In the genomic region with DNA sequence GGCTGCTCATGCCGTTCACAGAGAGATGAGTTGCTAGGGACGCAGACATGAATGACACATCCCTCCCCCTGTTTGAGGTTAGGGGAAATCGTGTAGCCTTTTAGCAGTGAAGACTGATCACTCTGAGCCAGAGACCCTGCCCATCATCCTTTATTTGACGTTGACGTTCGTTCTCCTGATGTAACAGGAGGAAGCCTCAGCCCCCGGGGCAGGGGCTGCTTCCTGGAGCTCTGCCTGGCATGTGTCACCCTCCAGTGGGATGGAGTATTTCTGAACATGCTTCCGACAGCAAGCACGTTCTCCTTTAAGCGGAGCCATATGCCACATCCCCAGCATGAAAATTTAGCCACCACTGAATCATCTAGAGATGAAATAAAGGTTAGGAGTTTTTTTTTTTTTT, we compare ENCODE assay signal across 14 mouse cellular contexts.
DNase-seq lines count a peak whose midpoint lies in the region; ATAC-seq lines count a peak whose summit lies in the region.
"Had no signal": no experiment of that assay in that cellular context is flagged by ENCODE, and none has a peak within 500 bp of the region (broad histone marks: within the 10 kb centered on the region; RNA-seq: fewer than 3 reads in every experiment).

No protein-coding gene starts in this region.

- no peaks in the 10 kb centered on the region for H3K9me3 ChIP-seq in forebrain, embryonic 13.5 days (replicated peaks)
- H3K9me3 ChIP-seq in forebrain, embryonic 10.5 days = no peaks in the 10 kb centered on the region
- H3K9me3 ChIP-seq in embryonic facial prominence, embryonic 14.5 days (ENCODE audit: control insufficient read depth, low read length) = no peaks in the 10 kb centered on the region
- no peaks in the 10 kb centered on the region for H3K9me3 ChIP-seq in liver, embryonic 12.5 days (replicated peaks)
- H3K9me3 ChIP-seq: midbrain, embryonic 12.5 days; stomach, embryonic 15.5 days had no signal

- no peaks in the 10 kb centered on the region for H3K36me3 ChIP-seq in forebrain, embryonic 13.5 days (ENCODE audit: poor library complexity, severe bottlenecking)
- H3K36me3 ChIP-seq in forebrain, embryonic 10.5 days (replicated peaks) = no peaks in the 10 kb centered on the region
- no peaks in the 10 kb centered on the region for H3K36me3 ChIP-seq in embryonic facial prominence, embryonic 14.5 days (ENCODE audit: control insufficient read depth, insufficient read depth, low read length)
- H3K36me3 ChIP-seq in liver, embryonic 12.5 days = no peaks in the 10 kb centered on the region
- H3K36me3 ChIP-seq: midbrain, embryonic 12.5 days; stomach, embryonic 15.5 days had no signal

- H3K4me3 ChIP-seq in forebrain, embryonic 13.5 days = no peak overlapping the region
- no peak overlapping the region for H3K4me3 ChIP-seq in forebrain, embryonic 10.5 days
- no peak overlapping the region for H3K4me3 ChIP-seq in embryonic facial prominence, embryonic 14.5 days (ENCODE audit: low read depth, low read length)
- H3K4me3 ChIP-seq in liver, embryonic 12.5 days = no peak overlapping the region
- H3K4me3 ChIP-seq: gastrocnemius, adult 2 months; midbrain, embryonic 12.5 days; stomach, embryonic 15.5 days had no signal

- DNase-seq in forebrain, embryonic 10.5 days (ENCODE audit: extremely low spot score, low spot score) = no peak
- peak; percentile 41 for DNase-seq in embryonic facial prominence, embryonic 14.5 days (ENCODE audit: low spot score)
- peak; percentile 37 to 59 for DNase-seq in layer of hippocampus, adult 18-20 months (ENCODE audit: low spot score in 2 of 2)
- peak; percentile 8 for DNase-seq in mesoderm, embryonic 11.5 days (ENCODE audit: low read depth, low spot score)
- no peak for DNase-seq in spleen, postnatal 14 days (ENCODE audit: low spot score in 2 of 2)
- DNase-seq in yolk sac, embryonic 10.5 days (ENCODE audit: low spot score) = no peak
- DNase-seq: adrenal gland, adult 8-10 months; cerebellum, adult 9-11 months; gastrocnemius, adult 2 months; kidney, postnatal 25 days had no signal

- WGBS in forebrain, embryonic 13.5 days = 60% methylated on average over 10 of the region's 10 CpGs
- 57% methylated on average over 10 of the region's 10 CpGs for WGBS in forebrain, embryonic 10.5 days
- 19% methylated on average over 10 of the region's 10 CpGs for WGBS in embryonic facial prominence, embryonic 14.5 days
- 53% methylated on average over 10 of the region's 10 CpGs for WGBS in liver, embryonic 12.5 days (ENCODE audit: insufficient replicate concordance)

- no peak overlapping the region for H3K27ac ChIP-seq in forebrain, embryonic 13.5 days
- H3K27ac ChIP-seq in forebrain, embryonic 10.5 days = no peak overlapping the region
- H3K27ac ChIP-seq in embryonic facial prominence, embryonic 14.5 days (replicated peaks; ENCODE audit: low read depth, low read length) = no peak overlapping the region
- no peak overlapping the region for H3K27ac ChIP-seq in liver, embryonic 12.5 days
- H3K27ac ChIP-seq: gastrocnemius, adult 2 months; midbrain, embryonic 12.5 days; stomach, embryonic 15.5 days had no signal

- no peak overlapping the region for H3K9ac ChIP-seq in forebrain, embryonic 13.5 days
- no peak overlapping the region for H3K9ac ChIP-seq in embryonic facial prominence, embryonic 14.5 days (ENCODE audit: low read depth, low read length)
- H3K9ac ChIP-seq in liver, embryonic 12.5 days = no peak overlapping the region
- H3K9ac ChIP-seq: midbrain, embryonic 12.5 days; stomach, embryonic 15.5 days had no signal

- peak; percentile 41; the same call in 1 of the 2 replicates for ATAC-seq in forebrain, embryonic 13.5 days
- no peak for ATAC-seq in embryonic facial prominence, embryonic 14.5 days (ENCODE audit: low read depth)
- no peak for ATAC-seq in liver, embryonic 12.5 days

- H3K4me2 ChIP-seq in forebrain, embryonic 13.5 days = no peak overlapping the region
- peak overlapping the region; percentile 31; the same call in 1 of the 2 replicates for H3K4me2 ChIP-seq in embryonic facial prominence, embryonic 14.5 days (ENCODE audit: low read depth, low read length)
- no peak overlapping the region for H3K4me2 ChIP-seq in liver, embryonic 12.5 days
- H3K4me2 ChIP-seq: midbrain, embryonic 12.5 days; stomach, embryonic 15.5 days had no signal

- H3K4me1 ChIP-seq in forebrain, embryonic 13.5 days = no peaks in the 10 kb centered on the region
- no peaks in the 10 kb centered on the region for H3K4me1 ChIP-seq in forebrain, embryonic 10.5 days
- peaks cover 5% of the 10 kb centered on the region; the same call in 1 of the 2 replicates for H3K4me1 ChIP-seq in embryonic facial prominence, embryonic 14.5 days (ENCODE audit: control insufficient read depth, insufficient read depth, low read length)
- H3K4me1 ChIP-seq in liver, embryonic 12.5 days = no peaks in the 10 kb centered on the region
- H3K4me1 ChIP-seq: midbrain, embryonic 12.5 days; stomach, embryonic 15.5 days had no signal

- H3K27me3 ChIP-seq in forebrain, embryonic 13.5 days = no peaks in the 10 kb centered on the region
- H3K27me3 ChIP-seq in forebrain, embryonic 10.5 days (ENCODE audit: poor library complexity, severe bottlenecking) = no peaks in the 10 kb centered on the region
- H3K27me3 ChIP-seq in embryonic facial prominence, embryonic 14.5 days (replicated peaks; ENCODE audit: control insufficient read depth, insufficient read depth, low read length) = no peaks in the 10 kb centered on the region
- no peaks in the 10 kb centered on the region for H3K27me3 ChIP-seq in liver, embryonic 12.5 days (replicated peaks)
- H3K27me3 ChIP-seq: midbrain, embryonic 12.5 days; stomach, embryonic 15.5 days had no signal

Comparison
In these comparisons a context has a peak if more than half of its experiments do, and no peak if none do; other contexts are left out.
1. DNase-seq: peak in embryonic facial prominence, embryonic 14.5 days (single experiment), layer of hippocampus, adult 18-20 months (2 of 2) and mesoderm, embryonic 11.5 days (single experiment); none in forebrain, embryonic 10.5 days (single experiment), spleen, postnatal 14 days (0 of 2) and yolk sac, embryonic 10.5 days (single experiment).